Mouse (Mus musculus) midbrain, embryonic 11.5 days (tissue): ENCODE results near the gene Osbpl3. TPM values are rescaled to one million over a fixed set of nuclear protein-coding genes. Genes with fewer than 3 reads are reported as not detected.
"Not testable (repeated sequence)": the region's sequence is repeated elsewhere in the genome, so short reads cannot be mapped to it uniquely, and the experiment has no call there.

ENCODE experiments used
- ATAC-seq: fragments of 200-750 bp; cut with Nextera tagmentation; 2 replicates; pipeline ENCODE4 v1.8.0; 2017; ENCODE audit warnings: moderate TSS enrichment, moderate library complexity; ENCODE audit not compliant: low FRiP score
- DNase-seq: peaks from one replicate; pipeline ENCODE4 v3.0.0; 2015; ENCODE audit warnings: low spot score; ENCODE audit errors: missing footprints
- H3K27ac ChIP-seq: fragments of 300-500 bp; sonication (generic); 2 replicates; pipeline ENCODE4 v1.5.1; 2014; ENCODE audit warnings: low read depth, low read length
- H3K27me3 ChIP-seq: fragments of 300-500 bp; sonication (generic); 2 replicates; pipeline ENCODE4 v1.6.1; 2014; ENCODE audit warnings: mild to moderate bottlenecking, low read length, moderate library complexity, mixed read lengths; ENCODE audit not compliant: control insufficient read depth, insufficient read depth
- H3K36me3 ChIP-seq: fragments of 300-500 bp; sonication (generic); 2 replicates; pipeline ENCODE4 v1.6.1; 2014; ENCODE audit warnings: mild to moderate bottlenecking, low read length, moderate library complexity, mixed read lengths; ENCODE audit not compliant: control insufficient read depth, insufficient read depth
- H3K4me1 ChIP-seq: fragments of 300-500 bp; sonication (generic); 2 replicates; pipeline ENCODE4 v1.6.1; 2014; ENCODE audit warnings: low read length; ENCODE audit not compliant: control insufficient read depth, insufficient read depth
- H3K4me2 ChIP-seq: fragments of 300-500 bp; sonication (generic); 2 replicates; pipeline ENCODE4 v1.6.1; 2014; ENCODE audit warnings: mild to moderate bottlenecking, moderate library complexity
- H3K4me3 ChIP-seq: fragments of 300-500 bp; sonication (generic); 2 replicates; pipeline ENCODE4 v1.5.1; 2014; ENCODE audit warnings: low read depth, low read length
- H3K9ac ChIP-seq: fragments of 300-500 bp; sonication (generic); 2 replicates; pipeline ENCODE4 v1.6.1; 2014; ENCODE audit warnings: low read length
- H3K9me3 ChIP-seq: fragments of 300-500 bp; sonication (generic); 2 replicates; pipeline ENCODE4 v1.6.1; 2016; ENCODE audit warnings: low read length; ENCODE audit not compliant: control insufficient read depth
- WGBS: fragments of 180-500 bp; shearing (Covaris S2); extraction: QIAGEN DNeasy Blood & Tissue Kit; methylation state at CpG from one replicate; pipeline ENCODE4 v1.1.7; 2014; 5-methylcytosine and 5-hydroxymethylcytosine counted together
- polyA plus RNA-seq: library from polyadenylated mRNA; unstranded; fragments of >200 nt; fragmentation: Nextera tagmentation; extraction: Ambion mirVana; gene quantifications from 2 replicates; pipeline ENCODE4 v1.2.1, GENCODE M21; 2014

Gene Osbpl3
- polyA plus RNA-seq, 1 experiment from 2014 or later: 7.3 TPM

DNA sequence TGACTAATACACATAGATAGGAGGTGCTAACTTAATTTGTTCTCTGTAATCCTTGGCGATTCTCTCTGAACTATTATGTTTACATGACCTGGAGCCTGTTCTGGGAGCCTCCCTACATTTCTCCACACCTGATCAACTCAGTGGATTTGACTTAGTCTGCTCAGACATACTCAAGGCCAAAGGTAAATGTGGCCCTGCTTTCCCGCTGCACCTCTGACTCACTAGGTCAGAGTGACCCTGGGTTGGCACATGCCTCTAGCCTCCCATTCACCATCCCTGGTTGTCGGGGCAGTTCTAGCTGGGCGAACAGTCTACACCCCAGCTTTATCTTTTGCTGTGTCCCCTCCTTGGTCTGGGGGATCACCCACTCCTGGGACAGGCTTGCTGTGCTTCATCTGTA, 17.1 kb downstream of the Osbpl3 start:
- not testable (repeated sequence) for DNase-seq, H3K36me3 ChIP-seq, H3K9ac ChIP-seq, H3K9me3 ChIP-seq, H3K4me3 ChIP-seq, H3K4me1 ChIP-seq, H3K4me2 ChIP-seq, ATAC-seq, H3K27me3 ChIP-seq, H3K27ac ChIP-seq
- WGBS: 94% methylated on average over 4 of the region's 4 CpGs

DNA sequence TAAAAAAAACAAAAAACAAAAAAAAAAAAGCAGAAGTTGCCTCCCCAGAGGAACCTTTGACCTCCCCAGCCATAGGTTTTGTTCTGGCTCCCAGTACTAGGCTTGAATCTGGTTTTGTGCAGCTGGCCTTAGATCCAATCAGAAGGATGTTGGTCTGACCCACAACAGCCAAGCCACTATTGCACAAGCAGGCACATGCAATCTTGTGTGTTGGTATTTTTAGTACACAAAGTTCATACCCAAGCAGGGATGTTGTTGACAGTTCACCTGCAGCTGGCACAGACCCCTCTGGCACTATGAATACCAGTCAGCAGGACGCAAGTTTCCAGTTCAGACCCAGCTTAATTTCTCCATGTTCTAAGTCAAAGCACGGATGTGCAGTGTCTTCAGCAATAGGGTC, 18.2 kb downstream of the Osbpl3 start:
- DNase-seq: no peak
- H3K27ac ChIP-seq: no peak overlapping the region
- H3K4me2 ChIP-seq: no peak overlapping the region
- H3K27me3 ChIP-seq: no peaks in the 10 kb centered on the region
- H3K9ac ChIP-seq: no peak overlapping the region
- H3K9me3 ChIP-seq: no peaks in the 10 kb centered on the region
- H3K4me3 ChIP-seq: no peak overlapping the region
- no peak for ATAC-seq
- 93% methylated on average over 2 of the region's 2 CpGs for WGBS
- H3K4me1 ChIP-seq: no peaks in the 10 kb centered on the region
- H3K36me3 ChIP-seq: no peaks in the 10 kb centered on the region

DNA sequence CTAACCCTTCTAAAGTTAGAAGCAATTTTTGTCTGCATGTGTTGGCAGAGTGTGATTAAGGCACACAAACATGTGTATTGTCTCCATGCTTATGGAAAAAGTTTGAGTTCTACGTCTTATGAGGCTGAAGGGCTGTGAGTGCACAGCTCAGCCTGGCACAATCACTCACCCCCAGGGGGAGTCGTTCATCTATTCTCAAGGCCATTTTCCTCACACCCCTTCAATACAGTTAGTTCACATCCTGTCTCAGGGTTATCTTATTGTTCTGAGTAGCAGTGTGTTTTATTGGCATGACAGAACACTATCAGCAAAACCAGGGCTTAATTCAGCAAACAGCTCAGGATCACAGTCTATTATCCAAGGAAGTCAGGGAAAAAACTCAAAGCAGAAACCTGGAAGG, 19.3 kb downstream of the Osbpl3 start:
- peak; percentile 80 for DNase-seq
- 77% methylated on average over 2 of the region's 2 CpGs for WGBS

DNA sequence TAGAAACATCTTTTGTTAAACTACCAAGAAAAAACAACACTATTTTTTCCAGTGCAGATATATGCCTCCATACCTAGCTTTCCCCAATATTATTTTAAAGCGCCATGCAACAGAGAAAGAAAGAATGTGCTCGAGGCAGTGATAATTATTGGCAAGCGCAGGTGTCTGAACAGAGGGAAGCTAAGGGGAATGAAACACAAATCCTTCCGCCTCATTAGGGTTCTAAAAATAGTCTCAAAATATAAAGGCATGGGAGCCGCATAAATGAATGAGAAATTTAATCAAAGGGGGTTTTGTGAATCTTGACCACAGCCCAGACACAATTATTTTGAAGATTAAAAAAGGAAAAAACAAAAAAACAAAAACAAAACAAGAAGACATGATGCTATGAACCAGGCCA, 23.5 kb downstream of the Osbpl3 start:
- Histone ChIP-seq H3K9me3 (no peaks in the 10 kb centered on the region), H3K27me3 (no peaks in the 10 kb centered on the region), H3K4me2 (no peak overlapping the region), H3K4me3 (no peak overlapping the region), H3K36me3 (no peaks in the 10 kb centered on the region), H3K9ac (no peak overlapping the region), H3K4me1 (no peaks in the 10 kb centered on the region), H3K27ac (no peak overlapping the region)
- DNase-seq (no peak), ATAC-seq (no peak)
- WGBS: 71% methylated on average over 5 of the region's 5 CpGs

More for the DNA sequence above, 19.3 kb downstream of the Osbpl3 start:
- H3K9me3 ChIP-seq: no peaks in the 10 kb centered on the region
- H3K27ac ChIP-seq: no peak overlapping the region
- no peaks in the 10 kb centered on the region for H3K27me3 ChIP-seq
- H3K4me3 ChIP-seq: no peak overlapping the region
- H3K4me2 ChIP-seq: no peak overlapping the region
- no peak for ATAC-seq
- no peak overlapping the region for H3K9ac ChIP-seq
- no peaks in the 10 kb centered on the region for H3K36me3 ChIP-seq
- H3K4me1 ChIP-seq: no peaks in the 10 kb centered on the region

DNA sequence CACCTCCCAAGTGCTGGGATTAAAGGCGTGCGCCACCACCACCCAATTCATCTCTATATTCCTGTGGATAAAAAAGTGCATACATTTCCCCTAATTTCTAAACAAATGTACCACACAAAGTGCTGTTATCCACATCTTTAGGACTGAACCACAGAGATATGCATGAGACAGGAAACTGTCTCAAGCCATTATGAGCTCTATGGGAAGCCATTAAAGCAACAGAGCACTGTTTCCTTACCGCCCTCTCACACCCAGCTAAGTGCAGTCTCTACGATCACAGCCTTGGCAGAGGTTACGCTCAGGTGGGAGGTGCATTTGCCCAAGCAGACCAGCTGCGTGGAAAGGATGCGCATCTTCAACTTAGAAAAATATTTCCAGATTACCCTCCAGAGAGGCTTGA, 26.7 kb downstream of the Osbpl3 start:
- H3K9me3 ChIP-seq: no peaks in the 10 kb centered on the region
- no peaks in the 10 kb centered on the region for H3K36me3 ChIP-seq
- no peaks in the 10 kb centered on the region for H3K4me1 ChIP-seq
- no peak overlapping the region for H3K27ac ChIP-seq
- no peak overlapping the region for H3K4me2 ChIP-seq
- 89% methylated on average over 7 of the region's 7 CpGs for WGBS
- H3K27me3 ChIP-seq: no peaks in the 10 kb centered on the region
- no peak overlapping the region for H3K4me3 ChIP-seq
- ATAC-seq: no peak
- peak; percentile 33 for DNase-seq
- no peak overlapping the region for H3K9ac ChIP-seq

DNA sequence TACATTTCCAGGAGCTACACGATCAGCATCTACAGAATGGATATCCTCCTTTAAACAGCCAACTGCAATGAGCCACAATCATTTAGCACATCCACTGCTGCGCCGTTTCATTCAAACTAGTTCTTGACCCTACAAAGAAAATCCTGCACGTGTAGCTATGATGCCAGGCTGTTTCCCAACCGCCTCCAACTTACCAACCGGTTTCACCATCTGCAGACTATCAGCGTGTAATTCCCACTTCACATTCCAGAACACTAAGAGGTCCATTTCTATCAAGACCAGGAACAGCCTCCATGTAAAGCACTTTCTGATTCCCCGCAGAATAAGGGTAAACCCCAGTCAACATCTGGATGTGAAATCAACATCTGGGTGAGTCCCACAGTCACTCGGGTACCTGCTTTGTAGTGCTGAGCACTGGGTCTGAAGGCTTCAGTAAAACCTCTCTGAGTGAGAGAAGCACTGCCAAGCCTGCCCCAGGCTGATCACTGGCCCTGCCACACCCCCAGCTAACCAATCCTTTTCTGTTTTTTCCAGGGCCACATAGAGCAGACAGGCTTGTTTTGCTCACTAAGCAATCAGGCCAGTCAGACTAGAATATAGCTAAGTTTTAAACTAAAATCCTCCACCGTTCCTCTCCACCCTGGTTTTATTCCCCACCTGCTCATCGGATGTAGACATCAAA, 28.8 kb downstream of the Osbpl3 start:
- H3K27ac ChIP-seq: no peak overlapping the region
- no peaks in the 10 kb centered on the region for H3K27me3 ChIP-seq
- H3K9ac ChIP-seq: no peak overlapping the region
- DNase-seq (peak; percentile 41), ATAC-seq (no peak)
- H3K9me3 ChIP-seq: no peaks in the 10 kb centered on the region
- no peaks in the 10 kb centered on the region for H3K4me1 ChIP-seq
- whole genome bisulfite sequencing: 91% methylated on average over 11 of the region's 11 CpGs
- H3K36me3 ChIP-seq: no peaks in the 10 kb centered on the region
- no peak overlapping the region for H3K4me2 ChIP-seq
- no peak overlapping the region for H3K4me3 ChIP-seq

DNA sequence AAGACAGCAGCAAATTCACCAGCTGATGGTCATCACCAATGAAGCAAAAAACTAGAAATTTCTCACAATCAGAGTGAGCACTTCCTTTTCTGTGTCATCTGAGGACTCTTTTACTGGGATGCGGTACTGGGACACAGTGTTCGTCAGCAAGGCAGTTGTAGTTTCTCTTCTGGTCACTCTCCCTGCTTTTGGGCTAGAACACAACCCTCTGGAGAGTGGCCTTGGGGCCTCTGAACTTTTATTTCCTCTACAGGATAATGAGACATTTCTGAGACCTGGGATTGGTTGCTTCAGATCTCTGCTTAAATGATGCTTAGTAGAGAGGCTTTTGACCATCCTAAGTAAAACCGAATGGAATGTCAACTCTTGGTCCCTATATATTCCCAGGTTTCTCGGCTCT, 29.4 kb downstream of the Osbpl3 start:
- no peaks in the 10 kb centered on the region for H3K9me3 ChIP-seq
- H3K9ac ChIP-seq: no peak overlapping the region
- H3K36me3 ChIP-seq: no peaks in the 10 kb centered on the region
- peak; percentile 60 for DNase-seq
- H3K27me3 ChIP-seq: no peaks in the 10 kb centered on the region
- no peak overlapping the region for H3K4me3 ChIP-seq
- ATAC-seq: no peak
- 94% methylated on average over 4 of the region's 4 CpGs for WGBS
- H3K4me1 ChIP-seq: no peaks in the 10 kb centered on the region
- H3K4me2 ChIP-seq: no peak overlapping the region
- no peak overlapping the region for H3K27ac ChIP-seq

DNA sequence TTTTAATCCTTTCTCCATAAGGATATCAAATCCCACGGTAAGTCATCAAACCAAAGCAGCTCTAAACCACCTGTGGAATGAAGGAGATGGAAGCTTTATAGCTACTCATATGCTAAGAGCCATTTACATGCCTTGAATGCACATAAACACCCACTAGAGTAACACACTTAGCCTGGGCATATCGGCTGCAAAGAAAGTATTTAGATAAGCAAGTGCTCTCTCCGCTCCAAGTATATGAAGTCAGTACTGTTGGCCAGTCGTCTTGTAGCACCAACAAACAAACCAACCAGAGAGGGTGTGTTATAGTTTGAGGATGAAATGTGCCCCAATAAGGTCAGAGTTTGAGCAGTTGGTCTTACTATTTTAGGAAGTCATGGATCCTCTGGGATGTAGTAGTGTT, 31.7 kb downstream of the Osbpl3 start:
- no peak overlapping the region for H3K4me3 ChIP-seq
- no peaks in the 10 kb centered on the region for H3K9me3 ChIP-seq
- no peak overlapping the region for H3K27ac ChIP-seq
- H3K27me3 ChIP-seq: no peaks in the 10 kb centered on the region
- 97% methylated on average over 4 of the region's 4 CpGs for WGBS
- no peaks in the 10 kb centered on the region for H3K36me3 ChIP-seq
- peak; percentile 72 for DNase-seq
- H3K9ac ChIP-seq: no peak overlapping the region
- no peak for ATAC-seq
- no peaks in the 10 kb centered on the region for H3K4me1 ChIP-seq
- H3K4me2 ChIP-seq: no peak overlapping the region

DNA sequence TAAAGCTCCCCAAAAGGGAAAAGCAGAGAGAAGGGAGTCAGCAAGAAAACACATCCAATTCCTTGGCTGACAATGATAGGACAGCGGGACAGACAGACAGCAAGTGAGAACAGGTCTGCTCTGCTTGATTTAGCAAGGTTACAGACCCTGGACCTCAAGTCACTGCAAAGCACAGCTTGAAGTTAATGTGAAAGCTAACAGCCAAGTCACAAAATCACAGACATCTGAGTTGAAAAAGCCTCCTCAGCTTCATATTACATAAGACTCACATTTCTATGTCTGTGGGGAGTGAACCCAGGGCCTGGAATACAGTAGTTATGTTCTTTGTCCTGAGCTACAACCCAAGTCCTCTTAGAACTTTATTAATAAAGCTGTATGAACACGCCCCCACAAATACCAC, 35.6 kb downstream of the Osbpl3 start:
- H3K4me1 ChIP-seq: no peaks in the 10 kb centered on the region
- ATAC-seq: no peak

More for the DNA sequence above, 35.6 kb downstream of the Osbpl3 start:
- H3K36me3 ChIP-seq: no peaks in the 10 kb centered on the region
- no peak overlapping the region for H3K4me2 ChIP-seq
- no peaks in the 10 kb centered on the region for H3K9me3 ChIP-seq
- H3K27me3 ChIP-seq: no peaks in the 10 kb centered on the region
- H3K9ac ChIP-seq: no peak overlapping the region
- no peak for DNase-seq
- no peak overlapping the region for H3K27ac ChIP-seq
- WGBS: 86% methylated on average over 2 of the region's 2 CpGs
- H3K4me3 ChIP-seq: no peak overlapping the region
